Mouse (Mus musculus): ENCODE data around the gene Gm11758. TPM values are rescaled to one million over a fixed set of nuclear protein-coding genes. Genes with fewer than 3 reads are reported as not detected.
"Not testable (repeated sequence)": the region's sequence is repeated elsewhere in the genome, so short reads cannot be mapped to it uniquely, and the experiment has no call there.

Gene Gm11758
- total RNA-seq (2021) (not detected), polyA plus RNA-seq (2012; rRNA removed) (not detected in 2 replicates)
- long read RNA-seq, result 0 reads

DNA sequence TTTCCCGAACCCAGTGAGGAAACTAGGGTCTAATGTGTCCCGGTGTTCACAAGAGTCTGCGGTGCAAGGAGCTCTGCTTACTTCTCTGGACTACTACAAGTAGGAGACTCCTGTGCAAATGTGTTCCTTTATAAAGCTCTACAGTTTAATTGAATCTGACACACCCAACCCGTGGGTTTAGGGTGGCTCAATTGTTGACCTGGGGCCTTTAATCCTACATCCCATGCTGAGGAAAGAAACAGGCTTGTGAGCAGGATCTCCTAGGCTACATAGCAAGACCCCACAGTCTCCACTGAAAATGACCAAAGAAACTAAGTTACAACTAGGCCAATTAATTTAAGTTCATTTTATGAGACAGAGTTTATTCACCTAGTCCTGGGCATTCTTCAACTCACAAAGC is at the start of gene Gm11758:
TSS of gene Gm11758 (minus strand) at position 101 of the 400 bp plus-strand sequence.
- not testable (repeated sequence) for DNase-seq

DNA sequence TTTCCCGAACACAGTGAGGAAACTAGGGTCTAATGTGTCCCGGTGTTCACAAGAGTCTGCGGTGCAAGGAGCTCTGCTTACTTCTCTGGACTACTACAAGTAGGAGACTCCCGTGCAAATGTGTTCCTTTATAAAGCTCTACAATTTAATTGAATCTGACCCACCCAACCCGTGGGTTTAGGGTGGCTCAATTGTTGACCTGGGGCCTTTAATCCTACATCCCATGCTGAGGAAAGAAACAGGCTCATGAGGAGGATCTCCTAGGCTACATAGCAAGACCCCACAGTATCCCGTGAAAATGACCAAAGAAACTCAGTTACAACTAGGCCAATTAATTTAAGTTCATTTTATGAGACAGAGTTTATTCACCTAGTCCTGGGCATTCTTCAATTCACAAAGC is 44.6 kb upstream of the Gm11758 start, which contains the start of gene Gm11756:
TSS of gene Gm11756 (minus strand) at position 101 of the 400 bp plus-strand sequence.
- DNase-seq, result not testable (repeated sequence)

DNA sequence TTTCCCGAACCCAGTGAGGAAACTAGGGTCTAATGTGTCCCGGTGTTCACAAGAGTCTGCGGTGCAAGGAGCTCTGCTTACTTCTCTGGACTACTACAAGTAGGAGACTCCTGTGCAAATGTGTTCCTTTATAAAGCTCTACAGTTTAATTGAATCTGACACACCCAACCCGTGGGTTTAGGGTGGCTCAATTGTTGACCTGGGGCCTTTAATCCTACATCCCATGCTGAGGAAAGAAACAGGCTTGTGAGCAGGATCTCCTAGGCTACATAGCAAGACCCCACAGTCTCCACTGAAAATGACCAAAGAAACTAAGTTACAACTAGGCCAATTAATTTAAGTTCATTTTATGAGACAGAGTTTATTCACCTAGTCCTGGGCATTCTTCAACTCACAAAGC is 29.8 kb upstream of the Gm11758 start, which contains the start of gene Gm13871:
TSS of gene Gm13871 (minus strand) at position 101 of the 400 bp plus-strand sequence.
- not testable (repeated sequence) for DNase-seq

DNA sequence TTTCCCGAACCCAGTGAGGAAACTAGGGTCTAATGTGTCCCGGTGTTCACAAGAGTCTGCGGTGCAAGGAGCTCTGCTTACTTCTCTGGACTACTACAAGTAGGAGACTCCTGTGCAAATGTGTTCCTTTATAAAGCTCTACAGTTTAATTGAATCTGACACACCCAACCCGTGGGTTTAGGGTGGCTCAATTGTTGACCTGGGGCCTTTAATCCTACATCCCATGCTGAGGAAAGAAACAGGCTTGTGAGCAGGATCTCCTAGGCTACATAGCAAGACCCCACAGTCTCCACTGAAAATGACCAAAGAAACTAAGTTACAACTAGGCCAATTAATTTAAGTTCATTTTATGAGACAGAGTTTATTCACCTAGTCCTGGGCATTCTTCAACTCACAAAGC is 14.9 kb upstream of the Gm11758 start, which contains the start of gene Gm11757:
TSS of gene Gm11757 (minus strand) at position 101 of the 400 bp plus-strand sequence.
- not testable (repeated sequence) for DNase-seq

DNA sequence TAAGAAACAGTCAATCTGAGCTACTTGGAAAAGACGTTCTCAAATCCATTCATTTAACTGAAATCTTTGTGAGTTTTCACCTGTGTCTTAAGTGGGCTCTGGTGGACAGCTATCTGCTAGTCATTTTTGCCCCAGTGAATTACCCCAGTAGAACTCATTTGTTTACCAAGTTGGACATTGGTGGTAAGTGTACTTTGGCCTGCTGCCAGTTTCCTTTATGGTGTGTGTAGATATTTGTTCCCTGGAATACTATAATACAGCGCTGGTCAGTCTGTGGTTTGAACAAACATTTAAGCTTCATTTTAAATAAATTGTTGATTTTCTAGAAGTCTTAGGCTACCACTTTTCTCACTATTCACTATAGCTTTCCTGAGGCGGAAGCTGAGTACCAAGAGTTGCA is 49.5 kb downstream of the Gm11758 start:
- no peak for DNase-seq

Other genes with a start within 250 kb of the Gm11758 start
- not detected for gene Gm11236, start 238.1 kb downstream of the Gm11758 start, total RNA-seq (2021)
- gene Gm11236, start 238.1 kb downstream of the Gm11758 start, polyA plus RNA-seq (2012; rRNA removed), result not detected in 2 replicates
- not detected for gene Gm11239, start 207.9 kb downstream of the Gm11758 start, total RNA-seq (2021)
- not detected in 2 replicates for gene Gm11239, start 207.9 kb downstream of the Gm11758 start, polyA plus RNA-seq (2012; rRNA removed)
- gene Gm428, start 192.8 kb downstream of the Gm11758 start, total RNA-seq (2021), result not detected
- not detected in 2 replicates for gene Gm428, start 192.8 kb downstream of the Gm11758 start, polyA plus RNA-seq (2012; rRNA removed)
- not detected for gene Rasef, start 85.3 kb downstream of the Gm11758 start, total RNA-seq (2021)
- not detected in 2 replicates for gene Rasef, start 85.3 kb downstream of the Gm11758 start, polyA plus RNA-seq (2012; rRNA removed)
- not detected for gene Gm11757, start 14.8 kb upstream of the Gm11758 start, total RNA-seq (2021)
- gene Gm11757, start 14.8 kb upstream of the Gm11758 start, polyA plus RNA-seq (2012; rRNA removed), result not detected in 2 replicates
- gene Gm13871, start 29.7 kb upstream of the Gm11758 start, total RNA-seq (2021), result not detected
- gene Gm13871, start 29.7 kb upstream of the Gm11758 start, polyA plus RNA-seq (2012; rRNA removed), result not detected in 2 replicates
- not detected for gene Gm11756, start 44.5 kb upstream of the Gm11758 start, total RNA-seq (2021)
- not detected in 2 replicates for gene Gm11756, start 44.5 kb upstream of the Gm11758 start, polyA plus RNA-seq (2012; rRNA removed)
- gene 2310002L09Rik, start 74.6 kb upstream of the Gm11758 start, total RNA-seq (2021), result not detected
- not detected in 2 replicates for gene 2310002L09Rik, start 74.6 kb upstream of the Gm11758 start, polyA plus RNA-seq (2012; rRNA removed)
- under 1 TPM; 0.37 to 0.38 TPM for gene Frmd3, start 137.2 kb upstream of the Gm11758 start, total RNA-seq (2021)
- gene Frmd3, start 137.2 kb upstream of the Gm11758 start, polyA plus RNA-seq (2012; rRNA removed), result 0.06 TPM in 1 of 2 replicates, not detected in the other

All from adrenal gland, adult 2 months (tissue).